Mouse (Mus musculus) common myeloid progenitor, adult 5-6 weeks (primary cell): ENCODE measurements around the gene St5. TPM values are rescaled to one million over a fixed set of nuclear protein-coding genes. Genes with fewer than 3 reads are reported as not detected.

Source experiments
- ATAC-seq: replicated peaks from 2 replicates; pipeline ENCODE4 v1.8.0; 2016; ENCODE audit warnings: low read depth, mild to moderate bottlenecking, moderate TSS enrichment, inconsistent platforms; ENCODE audit not compliant: poor library complexity, severe bottlenecking
- total RNA-seq: library from RNA; stranded (forward); fragments of 200-1000, 187-1606 nt; gene quantifications from 2 replicates; pipeline ENCODE4 v1.2.3, GENCODE M21; 2017

Gene St5
- total RNA-seq, 1 experiment from 2014 or later, result 11.7 TPM

DNA sequence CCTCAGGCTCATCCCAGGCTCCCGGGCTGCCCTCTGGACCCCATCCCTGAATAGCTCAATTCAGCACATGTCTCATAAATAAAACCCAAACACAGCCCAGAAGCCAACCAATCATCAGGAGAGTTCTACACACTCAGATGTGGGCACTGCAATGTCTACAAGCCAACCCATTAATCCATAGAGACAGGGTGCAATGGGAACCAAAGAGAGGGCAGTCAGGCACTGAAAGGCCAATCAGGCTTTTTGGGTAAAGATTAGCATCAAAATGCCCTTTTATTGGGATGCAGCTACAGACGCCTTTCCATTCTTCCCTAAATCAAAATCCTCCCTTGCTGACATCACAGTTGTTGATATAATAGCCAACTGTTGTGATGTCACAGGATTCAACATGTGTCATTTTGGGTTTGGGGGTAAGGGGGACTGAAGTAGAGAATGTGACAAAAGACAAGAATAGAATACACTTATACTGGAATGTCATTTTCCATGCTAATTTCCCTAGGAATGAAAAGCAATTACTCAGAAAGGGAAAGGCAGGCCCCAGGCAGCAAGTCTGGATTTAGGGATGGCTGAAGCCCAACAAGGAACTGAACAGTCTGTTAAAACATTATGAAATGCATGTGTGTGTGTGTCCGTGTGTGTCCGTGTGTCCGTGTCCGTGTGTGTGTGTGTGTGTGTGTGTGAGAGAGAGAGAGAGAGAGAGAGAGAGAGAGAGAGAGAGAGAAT is 123.7 kb downstream of the St5 start:
- no peak for ATAC-seq

DNA sequence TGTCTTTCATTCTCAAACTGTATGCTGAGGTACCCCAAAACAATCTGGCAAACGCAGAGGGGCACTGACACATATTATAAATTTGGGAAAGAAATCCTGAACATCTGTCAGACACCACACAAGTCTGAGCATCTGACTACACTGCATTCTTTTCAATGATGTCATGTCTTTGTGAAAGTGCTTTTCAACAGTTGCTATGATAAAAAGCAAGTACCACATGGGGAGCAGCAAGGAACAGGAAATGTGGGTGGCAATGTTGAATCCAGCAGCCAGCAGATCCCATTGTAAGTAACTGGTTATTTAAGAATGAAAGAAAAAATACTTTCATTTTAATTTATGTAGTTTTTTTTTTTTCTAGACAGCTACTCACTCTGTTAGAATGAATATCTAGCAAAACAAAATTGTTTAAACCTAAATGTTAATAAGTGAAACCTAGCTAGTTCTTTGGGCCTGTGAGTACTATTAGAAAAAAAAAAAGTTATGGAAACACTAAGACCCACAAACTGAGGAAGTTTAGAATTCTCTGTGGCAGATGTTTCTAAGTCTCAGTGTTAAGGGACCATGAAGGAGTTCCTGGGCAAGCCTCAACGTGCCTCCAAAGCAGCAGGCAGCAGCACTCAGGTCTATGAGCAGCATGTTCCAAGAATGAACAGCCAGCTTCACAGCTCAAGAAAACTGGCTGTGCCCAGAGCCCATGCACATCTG is 124.4 kb downstream of the St5 start:
- ATAC-seq, result no peak

DNA sequence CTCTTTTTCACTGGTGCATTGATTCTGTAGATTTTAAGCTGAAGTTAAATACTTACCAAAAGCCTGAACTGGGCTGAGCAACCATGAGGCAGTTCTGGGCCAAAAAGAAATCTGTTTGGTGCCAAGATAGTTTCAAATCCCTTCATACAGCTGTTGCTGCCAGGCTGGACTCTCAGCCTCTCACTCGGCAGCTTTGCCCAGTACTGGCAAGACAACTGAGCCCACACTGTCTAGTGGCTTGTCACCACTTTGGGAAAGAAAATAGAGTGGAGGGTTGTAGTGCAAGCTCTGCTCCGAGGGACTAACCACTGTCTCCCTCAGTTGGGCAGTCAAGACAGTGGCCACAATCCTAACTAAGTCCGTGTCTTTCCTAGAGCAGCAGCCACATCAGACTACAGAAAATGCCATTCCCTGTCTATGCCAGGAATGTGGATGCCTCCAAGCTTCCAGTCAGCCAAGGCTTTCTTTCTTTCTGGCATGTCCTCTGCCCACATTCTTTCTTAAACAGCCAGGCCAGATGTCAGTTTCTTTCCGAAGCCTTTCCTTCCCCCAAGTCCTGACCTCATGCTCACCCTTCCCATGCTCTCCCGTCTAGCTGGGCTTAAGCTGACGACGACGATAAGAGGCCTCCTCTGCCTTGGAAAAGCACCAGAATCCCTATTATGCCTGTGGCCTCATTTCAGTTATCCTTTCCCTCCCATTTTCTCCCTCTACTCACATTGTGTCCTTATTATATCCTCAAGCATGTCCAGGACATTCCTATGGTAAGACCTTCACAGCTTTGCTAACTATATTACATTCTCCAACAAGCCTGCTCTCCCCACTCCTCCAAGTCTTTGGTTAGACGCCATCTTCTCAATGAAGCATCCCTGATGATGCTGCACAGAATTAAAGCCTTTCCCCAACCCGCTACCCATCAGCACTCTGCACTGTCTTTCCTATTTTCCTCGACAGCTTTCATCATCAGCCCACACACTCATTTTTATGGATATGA is 126.8 kb downstream of the St5 start:
- no peak for ATAC-seq

- ATAC-seq, result no peak
Measured at GRCm38 (mm10) chr7:109574166-109574565, 129.2 kb downstream of the St5 start.

DNA sequence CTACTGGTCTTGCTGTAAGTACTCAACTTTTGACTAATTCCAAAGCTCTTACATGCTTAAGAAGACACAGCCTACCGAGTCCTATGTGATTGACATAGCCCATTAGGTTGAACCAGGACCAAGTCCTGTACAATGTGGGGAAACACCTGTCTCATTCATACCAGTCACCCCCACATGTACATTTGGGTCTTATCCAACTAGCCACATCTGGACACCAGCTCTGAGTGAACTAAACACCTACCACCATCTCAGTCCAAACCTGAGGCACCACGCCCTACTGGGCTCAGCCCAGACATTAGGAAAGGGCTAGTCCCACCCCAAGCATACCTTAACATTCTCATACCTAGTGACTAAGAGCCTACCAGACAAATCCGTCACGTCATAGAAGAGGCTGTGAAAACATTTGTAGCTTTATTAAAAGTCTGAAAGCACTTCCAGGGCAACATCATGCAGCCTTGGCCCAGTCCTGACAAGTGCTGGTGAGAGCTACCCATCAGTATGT is 135.0 kb downstream of the St5 start:
- no peak for ATAC-seq

DNA sequence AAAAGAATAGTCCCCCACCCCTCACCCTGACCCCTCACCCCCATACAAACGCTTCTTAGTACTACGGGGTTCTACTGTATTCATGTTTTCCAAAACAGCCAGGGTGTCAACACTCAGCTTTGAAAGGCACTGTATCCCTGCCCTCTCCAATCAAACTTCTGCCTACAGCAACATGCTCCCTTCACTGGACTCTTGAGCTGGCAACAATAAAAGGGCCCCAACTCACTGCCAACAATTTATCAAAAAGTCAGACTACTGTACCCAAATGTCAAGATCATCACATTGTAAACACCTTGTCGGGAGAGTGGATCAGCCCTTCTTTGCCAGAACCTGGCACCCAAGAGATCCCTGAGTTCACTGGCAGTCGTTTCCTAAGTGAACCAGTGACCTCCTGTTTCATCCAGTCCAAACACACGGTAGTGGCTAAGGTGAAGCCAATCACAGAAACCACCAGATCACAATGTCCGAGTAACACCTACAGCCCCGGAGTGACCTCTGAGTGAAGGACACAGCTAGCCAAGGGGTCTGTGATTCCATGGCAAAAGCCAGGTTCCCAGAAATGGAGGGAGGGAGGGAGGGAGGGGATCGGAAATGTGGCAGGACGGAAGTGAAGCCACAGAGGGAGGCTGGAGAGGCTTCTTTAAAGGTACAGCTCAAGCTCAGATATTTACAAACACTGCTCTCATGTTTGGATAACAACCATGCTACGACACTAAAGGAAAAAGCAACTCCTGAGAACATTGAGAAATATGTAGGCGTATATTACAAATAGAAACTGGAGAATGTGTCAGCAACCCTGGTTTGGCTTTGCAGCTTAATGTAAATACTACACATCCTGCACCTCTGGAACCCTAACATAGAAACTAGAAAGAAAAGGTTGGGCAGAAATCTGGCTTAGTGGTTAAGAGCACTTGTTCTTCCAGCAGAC is 136.3 kb downstream of the St5 start:
- ATAC-seq, result no peak

- no peak for ATAC-seq
Measured at GRCm38 (mm10) chr7:109566327-109566726, 137.1 kb downstream of the St5 start.

- no peak for ATAC-seq
Measured at GRCm38 (mm10) chr7:109563775-109564362, 139.5 kb downstream of the St5 start.

GRCm38 (mm10) chr7:109562676-109563075 is 140.7 kb downstream of the St5 start:
- no peak for ATAC-seq

DNA sequence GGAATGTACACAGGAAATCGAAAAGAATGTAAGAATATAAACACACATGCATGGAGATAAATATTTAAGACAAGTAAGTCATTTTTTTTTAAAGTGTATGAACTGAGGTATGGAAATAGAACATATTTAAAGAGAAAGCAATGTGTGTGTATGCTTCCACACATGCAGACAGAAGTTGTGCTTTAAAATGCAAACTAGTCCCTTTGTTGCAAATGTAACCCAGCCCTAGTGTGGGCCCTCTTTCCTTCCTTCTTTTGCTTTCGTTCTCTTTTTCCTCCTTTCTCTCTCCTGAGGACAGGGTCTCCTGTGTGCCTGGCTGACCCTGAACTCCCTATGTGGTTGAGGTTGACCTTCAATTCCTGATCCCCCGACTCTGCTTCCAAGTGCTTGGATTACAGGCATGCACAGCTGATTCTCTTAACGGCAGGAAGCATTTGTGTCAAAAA is 141.2 kb downstream of the St5 start:
- peak; percentile 52; the same call in 1 of the 2 replicates for ATAC-seq

- no peak for ATAC-seq
Measured at GRCm38 (mm10) chr7:109561466-109562153, 141.8 kb downstream of the St5 start.

DNA sequence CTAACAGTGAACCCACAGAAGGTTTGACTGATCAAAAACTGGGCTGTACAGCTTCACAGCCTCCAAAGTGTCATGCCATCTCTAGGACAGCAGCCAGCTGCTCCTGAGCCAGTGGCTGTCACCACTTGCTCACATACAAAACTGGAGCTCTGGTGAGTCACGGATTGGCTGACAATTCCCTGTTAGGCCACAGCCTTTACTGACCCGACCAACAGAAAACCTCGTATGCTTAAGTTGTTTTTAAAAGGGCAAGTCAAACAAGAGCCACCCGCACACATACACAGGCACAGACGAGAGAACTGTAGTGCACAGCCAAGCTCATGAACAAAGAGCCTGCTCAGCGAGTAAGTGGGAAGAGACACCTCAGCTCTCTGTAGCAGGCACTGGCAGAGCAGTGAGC is 143.9 kb downstream of the St5 start:
- ATAC-seq, result no peak

DNA sequence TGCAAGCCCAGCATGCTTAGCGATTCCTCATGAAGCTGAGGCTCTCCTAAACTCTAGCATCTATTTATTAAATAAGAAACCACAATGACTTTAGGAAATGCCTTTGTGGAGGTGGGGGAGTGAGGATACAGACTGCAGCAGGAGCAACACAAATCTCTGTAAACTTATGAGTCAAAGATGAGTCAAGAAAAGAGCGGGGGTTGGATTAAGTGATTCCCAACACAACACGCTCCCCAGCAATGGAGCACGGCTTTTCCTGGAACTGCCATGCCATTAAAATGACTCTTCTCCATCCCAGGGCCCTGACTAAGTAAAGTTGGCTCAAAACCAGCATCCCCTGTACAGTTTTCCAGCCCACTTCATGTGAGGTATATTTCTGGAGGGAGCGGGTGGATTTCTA is 156.7 kb downstream of the St5 start:
- ATAC-seq, result no peak

DNA sequence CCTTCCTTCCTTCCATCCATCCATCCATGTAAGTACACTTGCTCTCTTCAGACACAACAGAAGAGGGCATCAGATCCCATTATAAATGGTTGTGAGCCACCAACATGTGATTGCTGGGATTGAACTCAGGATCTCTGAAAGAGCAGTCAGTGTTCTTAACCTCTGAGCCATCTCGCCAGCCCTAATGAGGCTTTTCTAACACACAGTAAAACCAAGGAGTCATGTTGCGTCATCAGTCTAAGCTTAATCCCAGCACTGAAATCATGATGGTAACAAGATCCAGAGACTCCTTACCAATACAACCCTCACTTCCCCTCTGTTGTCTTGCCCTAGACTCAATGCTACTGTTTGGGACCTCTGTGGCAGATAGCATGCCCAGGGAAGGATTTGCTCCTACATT is 157.2 kb downstream of the St5 start:
- ATAC-seq, result no peak

DNA sequence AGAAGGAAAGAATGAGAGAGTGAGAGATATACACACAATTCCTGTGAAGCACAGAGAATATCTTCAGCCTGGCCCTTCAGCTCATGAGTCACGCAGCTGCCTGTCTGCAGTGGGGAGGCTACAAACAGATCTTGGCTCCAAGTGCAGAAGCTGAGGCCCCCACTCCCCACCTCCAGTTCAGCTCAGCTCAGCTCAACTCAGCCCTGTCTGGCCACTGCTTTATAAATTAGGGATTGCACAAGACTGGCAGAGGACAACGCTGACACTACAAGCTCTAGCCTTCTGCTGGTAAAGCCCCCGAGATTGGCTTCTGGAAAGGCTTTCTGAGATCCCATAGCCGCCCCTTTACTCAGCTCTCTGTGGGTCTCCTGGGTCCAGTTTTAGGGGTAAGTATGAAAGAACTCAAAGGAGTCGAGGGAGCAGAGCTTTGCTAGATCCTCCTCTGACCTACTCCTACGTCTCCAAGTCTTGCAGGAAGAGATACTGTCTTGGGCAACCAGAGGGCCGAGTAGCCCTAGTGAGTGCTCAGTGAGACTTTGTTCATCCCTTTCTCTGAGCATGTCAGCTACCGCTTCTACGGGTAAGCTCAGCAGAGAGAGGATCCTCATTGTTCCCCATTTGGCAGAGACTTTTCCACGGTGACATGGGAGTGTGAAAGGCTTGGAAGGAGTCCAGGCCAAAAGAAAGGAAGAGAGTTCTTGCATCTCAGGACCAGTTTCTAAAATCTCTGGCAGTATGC is 158.0 kb downstream of the St5 start:
- ATAC-seq, result no peak

GRCm38 (mm10) chr7:109544792-109545191 is 158.6 kb downstream of the St5 start:
- ATAC-seq, result no peak

DNA sequence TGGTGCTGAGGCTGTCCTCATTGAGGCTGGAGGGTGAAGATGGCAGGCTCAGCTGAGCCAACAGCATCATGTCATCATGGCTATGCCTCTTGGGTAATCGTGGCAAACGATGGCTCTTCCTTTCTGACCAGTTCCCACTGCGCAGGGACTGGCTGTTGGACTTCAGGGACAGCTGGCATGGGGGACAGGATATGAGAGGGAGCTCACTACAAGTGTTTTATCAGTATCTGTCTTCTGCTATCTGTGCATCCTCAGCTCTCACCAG is 161.1 kb downstream of the St5 start:
- ATAC-seq, result no peak
